Mouse (Mus musculus) bone marrow, adult 2 months (tissue): Measurements from ENCODE around the gene Bcl6b. TPM values are rescaled to one million over a fixed set of nuclear protein-coding genes. Genes with fewer than 3 reads are reported as not detected.

Source experiments
- H3K27ac ChIP-seq: fragments of 200-500 bp; 2 replicates; pipeline ENCODE4 v1.5.1; 2012; ENCODE audit warnings: low read depth, mild to moderate bottlenecking, control low read depth, inconsistent platforms, low read length; ENCODE audit not compliant: control insufficient read depth, poor library complexity, insufficient read depth
- H3K4me1 ChIP-seq: fragments of 200-500 bp; 2 replicates; pipeline ENCODE4 v1.6.1; 2011; ENCODE audit warnings: low read length; ENCODE audit not compliant: control insufficient read depth, insufficient read depth
- H3K4me3 ChIP-seq: fragments of 200-500 bp; replicated peaks from 2 replicates; pipeline ENCODE3; 2011; ENCODE audit warnings: mild to moderate bottlenecking, low read depth, low read length, control low read depth; ENCODE audit not compliant: control insufficient read depth
- CTCF ChIP-seq: fragments of 200-500 bp; IDR thresholded peaks from 2 replicates; pipeline ENCODE4 v1.5.1; 2011; ENCODE audit warnings: low read length, control low read depth; ENCODE audit not compliant: control insufficient read depth, insufficient read depth
- POLR2A ChIP-seq: fragments of 200-500 bp; IDR thresholded peaks from 2 replicates; pipeline ENCODE4 v1.6.1; 2011; ENCODE audit warnings: low read depth, mild to moderate bottlenecking, control low read depth, low read length, borderline replicate concordance; ENCODE audit not compliant: control insufficient read depth
- WGBS: fragments of 180-500 bp; shearing (Covaris S2); methylation state at CpG from one replicate; pipeline ENCODE4 v1.1.7; 2018; 5-methylcytosine and 5-hydroxymethylcytosine counted together
- polyA plus RNA-seq: library from polyadenylated mRNA; stranded (reverse); fragments of >200 nt; gene quantifications from 2 replicates; pipeline ENCODE4 v1.2.4, GENCODE M21; 2011; ENCODE audit warnings: low replicate concordance; ENCODE audit not compliant: missing spikeins, insufficient read depth, insufficient read length

The Bcl6b gene
- polyA plus RNA-seq, 1 experiment: 2.2 TPM

- WGBS: 77% methylated on average over 8 of the region's 8 CpGs
- H3K27ac ChIP-seq: no peak overlapping the region
- TF ChIP-seq POLR2A: no peak
- no peaks in the 10 kb centered on the region for H3K4me1 ChIP-seq
- no peak overlapping the region for H3K4me3 ChIP-seq
Measured at GRCm38 (mm10) chr11:70199107-70199506, 30.5 kb downstream of the Bcl6b start.

GRCm38 (mm10) chr11:70198332-70198731 lies 31.3 kb downstream of the Bcl6b start:
- WGBS: 12% methylated on average over 3 of the region's 3 CpGs

GRCm38 (mm10) chr11:70193354-70194285 lies 36.0 kb downstream of the Bcl6b start:
- TF ChIP-seq CTCF (no peak), POLR2A (no peak)
- Histone ChIP-seq H3K4me3 (no peak overlapping the region), H3K27ac (no peak overlapping the region), H3K4me1 (no peaks in the 10 kb centered on the region; the same call in 1 of the 2 replicates)
- 45% methylated on average over 11 of the region's 11 CpGs for WGBS

More at GRCm38 (mm10) chr11:70198332-70198731, 31.3 kb downstream of the Bcl6b start:
- Histone ChIP-seq H3K4me3 (no peak overlapping the region), H3K27ac (no peak overlapping the region), H3K4me1 (no peaks in the 10 kb centered on the region; the same call in 1 of the 2 replicates)
- no peak for TF ChIP-seq POLR2A
- no peak for TF ChIP-seq CTCF

- Histone ChIP-seq H3K4me1 (no peaks in the 10 kb centered on the region; the same call in 1 of the 2 replicates), H3K4me3 (no peak overlapping the region), H3K27ac (no peak overlapping the region)
- TF ChIP-seq CTCF (no peak), POLR2A (no peak)
- WGBS: 61% methylated on average over 4 of the region's 4 CpGs
Measured at GRCm38 (mm10) chr11:70192157-70192556, 37.4 kb downstream of the Bcl6b start.

GRCm38 (mm10) chr11:70191188-70191587 lies 38.4 kb downstream of the Bcl6b start:
- WGBS: 77% methylated on average over 6 of the region's 6 CpGs
- Histone ChIP-seq H3K4me1 (no peaks in the 10 kb centered on the region; the same call in 1 of the 2 replicates), H3K27ac (no peak overlapping the region), H3K4me3 (no peak overlapping the region)
- TF ChIP-seq CTCF (no peak), POLR2A (no peak)

- Histone ChIP-seq H3K4me1 (no peaks in the 10 kb centered on the region; the same call in 1 of the 2 replicates), H3K27ac (no peak overlapping the region), H3K4me3 (no peak overlapping the region)
- 89% methylated on average over 28 of the region's 28 CpGs for WGBS
- TF ChIP-seq CTCF (no peak), POLR2A (no peak)
Measured at GRCm38 (mm10) chr11:70189319-70190134, 40.1 kb downstream of the Bcl6b start.

GRCm38 (mm10) chr11:70185120-70185519 lies 44.5 kb downstream of the Bcl6b start:
- H3K4me1 ChIP-seq: no peaks in the 10 kb centered on the region
- TF ChIP-seq CTCF (no peak), POLR2A (no peak)
- H3K27ac ChIP-seq: no peak overlapping the region
- no peak overlapping the region for H3K4me3 ChIP-seq
- 6% methylated on average over 7 of the region's 7 CpGs for WGBS

GRCm38 (mm10) chr11:70180496-70180895 lies 49.1 kb downstream of the Bcl6b start:
- no peak overlapping the region for H3K4me3 ChIP-seq
- no peaks in the 10 kb centered on the region for H3K4me1 ChIP-seq
- no peak for TF ChIP-seq POLR2A
- H3K27ac ChIP-seq: no peak overlapping the region
- WGBS: 85% methylated on average over 4 of the region's 4 CpGs
